Mouse (Mus musculus) intestine, embryonic 16.5 days (tissue): ENCODE results near the gene Amhr2. TPM values are rescaled to one million over a fixed set of nuclear protein-coding genes. Genes with fewer than 3 reads are reported as not detected.

Source experiments
- ATAC-seq: fragments of 200-750 bp; cut with Nextera tagmentation; 2 replicates; pipeline ENCODE4 v1.8.0; 2017; ENCODE audit warnings: moderate TSS enrichment, moderate library complexity
- H3K27ac ChIP-seq: fragments of 300-500 bp; sonication (generic); 2 replicates; pipeline ENCODE4 v1.5.1; 2014; ENCODE audit warnings: mild to moderate bottlenecking, low read length
- H3K27me3 ChIP-seq: fragments of 300-500 bp; sonication (generic); replicated peaks from 2 replicates; pipeline ENCODE4 v1.6.1; 2014; ENCODE audit warnings: low read length, control low read depth, mixed read lengths; ENCODE audit not compliant: control insufficient read depth, insufficient read depth
- H3K36me3 ChIP-seq: fragments of 300-500 bp; sonication (generic); 2 replicates; pipeline ENCODE4 v1.6.1; 2014; ENCODE audit warnings: low read length, control low read depth; ENCODE audit not compliant: control insufficient read depth, insufficient read depth
- H3K4me1 ChIP-seq: fragments of 300-500 bp; sonication (generic); 2 replicates; pipeline ENCODE4 v1.6.1; 2014; ENCODE audit warnings: low read length, control low read depth, mixed read lengths; ENCODE audit not compliant: control insufficient read depth, insufficient read depth
- H3K4me2 ChIP-seq: fragments of 300-500 bp; sonication (generic); 2 replicates; pipeline ENCODE4 v1.6.1; 2014; ENCODE audit warnings: low read depth, low read length, control low read depth
- H3K4me3 ChIP-seq: fragments of 300-500 bp; sonication (generic); 2 replicates; pipeline ENCODE4 v1.5.1; 2014; ENCODE audit warnings: mild to moderate bottlenecking, low read length
- H3K9ac ChIP-seq: fragments of 300-500 bp; sonication (generic); 2 replicates; pipeline ENCODE4 v1.6.1; 2014; ENCODE audit warnings: low read depth, low read length
- H3K9me3 ChIP-seq: fragments of 300-500 bp; sonication (generic); 2 replicates; pipeline ENCODE4 v1.6.1; 2016; ENCODE audit warnings: low read length, control low read depth; ENCODE audit not compliant: control insufficient read depth
- WGBS: fragments of 180-500 bp; shearing (Covaris S2); extraction: QIAGEN DNeasy Blood & Tissue Kit; methylation state at CpG from one replicate; pipeline ENCODE4 v1.1.7; 2014; 5-methylcytosine and 5-hydroxymethylcytosine counted together
- polyA plus RNA-seq: library from polyadenylated mRNA; unstranded; fragments of >200 nt; fragmentation: Nextera tagmentation; extraction: Ambion mirVana; gene quantifications from 2 replicates; pipeline ENCODE4 v1.2.1, GENCODE M21; 2015

Amhr2 gene
- polyA plus RNA-seq, 1 experiment from 2014 or later, result 0.88 TPM

- H3K4me1 ChIP-seq, result no peaks in the 10 kb centered on the region
- H3K9ac ChIP-seq, result no peak overlapping the region
- no peak for ATAC-seq
- H3K27me3 ChIP-seq, result no peaks in the 10 kb centered on the region
- H3K9me3 ChIP-seq, result no peaks in the 10 kb centered on the region
- no peak overlapping the region for H3K27ac ChIP-seq
- no peak overlapping the region for H3K4me3 ChIP-seq
- H3K4me2 ChIP-seq, result no peak overlapping the region
- H3K36me3 ChIP-seq, result peaks cover 19% of the 10 kb centered on the region
- 90% methylated on average over 12 of the region's 12 CpGs for WGBS
Measured at GRCm38 (mm10) chr15:102485853-102486252, 40.7 kb downstream of the Amhr2 start.

GRCm38 (mm10) chr15:102487664-102488063 is 42.5 kb downstream of the Amhr2 start:
- 71% methylated on average over 1 of the region's 1 CpGs for WGBS
- Histone ChIP-seq H3K4me1 (no peaks in the 10 kb centered on the region), H3K9ac (no peak overlapping the region), H3K9me3 (no peaks in the 10 kb centered on the region), H3K27ac (no peak overlapping the region), H3K27me3 (no peaks in the 10 kb centered on the region), H3K4me2 (no peak overlapping the region), H3K4me3 (no peak overlapping the region), H3K36me3 (peaks cover 17% of the 10 kb centered on the region)
- no peak for ATAC-seq

GRCm38 (mm10) chr15:102498322-102498721 is 53.2 kb downstream of the Amhr2 start:
- H3K4me1 ChIP-seq, result peaks cover 11% of the 10 kb centered on the region
- no peak overlapping the region for H3K4me3 ChIP-seq
- no peaks in the 10 kb centered on the region for H3K9me3 ChIP-seq

GRCm38 (mm10) chr15:102499370-102499769 is 54.2 kb downstream of the Amhr2 start:
- ATAC-seq, result no peak
- no peak overlapping the region for H3K9ac ChIP-seq
- no peak overlapping the region for H3K27ac ChIP-seq
- H3K4me3 ChIP-seq, result no peak overlapping the region
- H3K4me2 ChIP-seq, result no peak overlapping the region
- WGBS, result 64% methylated on average over 3 of the region's 3 CpGs
- H3K9me3 ChIP-seq, result no peaks in the 10 kb centered on the region
- H3K36me3 ChIP-seq, result peaks cover 13% of the 10 kb centered on the region
- H3K27me3 ChIP-seq, result no peaks in the 10 kb centered on the region
- H3K4me1 ChIP-seq, result peaks cover 11% of the 10 kb centered on the region

More at GRCm38 (mm10) chr15:102498322-102498721, 53.2 kb downstream of the Amhr2 start:
- no peaks in the 10 kb centered on the region for H3K27me3 ChIP-seq
- peaks cover 9% of the 10 kb centered on the region for H3K36me3 ChIP-seq
- H3K4me2 ChIP-seq, result no peak overlapping the region
- no peak for ATAC-seq
- 84% methylated on average over 3 of the region's 3 CpGs for WGBS
- H3K9ac ChIP-seq, result no peak overlapping the region
- no peak overlapping the region for H3K27ac ChIP-seq

GRCm38 (mm10) chr15:102499851-102500250 is 54.7 kb downstream of the Amhr2 start:
- no peak for ATAC-seq
- Histone ChIP-seq H3K9me3 (no peaks in the 10 kb centered on the region), H3K9ac (no peak overlapping the region), H3K27me3 (no peaks in the 10 kb centered on the region), H3K4me3 (no peak overlapping the region), H3K36me3 (peaks cover 13% of the 10 kb centered on the region), H3K4me2 (no peak overlapping the region), H3K4me1 (peaks cover 11% of the 10 kb centered on the region), H3K27ac (no peak overlapping the region)
- WGBS, result 85% methylated on average over 6 of the region's 6 CpGs

GRCm38 (mm10) chr15:102500479-102500878 is 55.3 kb downstream of the Amhr2 start:
- no peak overlapping the region for H3K9ac ChIP-seq
- H3K9me3 ChIP-seq, result no peaks in the 10 kb centered on the region
- H3K4me1 ChIP-seq, result peaks cover 11% of the 10 kb centered on the region
- no peak overlapping the region for H3K4me2 ChIP-seq
- ATAC-seq, result no peak
- H3K27me3 ChIP-seq, result no peaks in the 10 kb centered on the region
- WGBS, result 86% methylated on average over 5 of the region's 5 CpGs
- no peak overlapping the region for H3K27ac ChIP-seq
- no peak overlapping the region for H3K4me3 ChIP-seq
- H3K36me3 ChIP-seq, result peaks cover 16% of the 10 kb centered on the region

GRCm38 (mm10) chr15:102501084-102501814 is 56.1 kb downstream of the Amhr2 start:
- Histone ChIP-seq H3K27me3 (no peaks in the 10 kb centered on the region), H3K9me3 (no peaks in the 10 kb centered on the region), H3K4me3 (no peak overlapping the region), H3K27ac (peak overlapping the region; percentile 43), H3K9ac (no peak overlapping the region), H3K4me1 (peaks cover 11% of the 10 kb centered on the region), H3K4me2 (0 out of 2 replicates have a peak overlapping the region, but pooled peaks have one; percentile 4), H3K36me3 (peaks cover 16% of the 10 kb centered on the region)
- ATAC-seq, result no peak
- WGBS, result 85% methylated on average over 19 of the region's 19 CpGs

GRCm38 (mm10) chr15:102502254-102502840 is 57.2 kb downstream of the Amhr2 start:
- H3K9ac ChIP-seq, result no peak overlapping the region
- H3K4me2 ChIP-seq, result no peak overlapping the region
- peak; percentile 59 for ATAC-seq
- H3K27me3 ChIP-seq, result no peaks in the 10 kb centered on the region
- peaks cover 16% of the 10 kb centered on the region for H3K36me3 ChIP-seq
- 59% methylated on average over 9 of the region's 9 CpGs for WGBS
- H3K9me3 ChIP-seq, result no peaks in the 10 kb centered on the region
- H3K27ac ChIP-seq, result peak overlapping the region; percentile 43
- no peak overlapping the region for H3K4me3 ChIP-seq
- peaks cover 14% of the 10 kb centered on the region for H3K4me1 ChIP-seq

- no peak within 1 kb of the TSS for H3K9ac ChIP-seq
- peak within 1 kb of the TSS; percentile 35; the same call in 1 of the 2 replicates for H3K27ac ChIP-seq
- H3K4me2 ChIP-seq, result no peak within 1 kb of the TSS
- ATAC-seq, result no peak
- peaks cover 14% of the 10 kb centered on the region for H3K4me1 ChIP-seq
- H3K36me3 ChIP-seq, result peaks cover 16% of the 10 kb centered on the region
- H3K27me3 ChIP-seq, result no peaks in the 10 kb centered on the region
- no peak within 1 kb of the TSS for H3K4me3 ChIP-seq
- no peaks in the 10 kb centered on the region for H3K9me3 ChIP-seq
- WGBS, result 82% methylated on average over 1 of the region's 1 CpGs
Measured at GRCm38 (mm10) chr15:102503447-102503846, 58.3 kb downstream of the Amhr2 start, which contains the start of gene Gm10337. Gene Gm10337 (plus strand): TSS chr15:102503722.
